Mouse (Mus musculus): ENCODE results near the gene Paxbp1.

GRCm38 (mm10) chr16:91044270-91045182 lies at the start of gene Paxbp1:
- TF ChIP-seq POLR2A (IDR thresholded peaks at IDR 0.05; ENCODE audit: low read depth, low read length) (peak; percentile 95), CTCF (IDR thresholded peaks at IDR 0.05; ENCODE audit: borderline replicate concordance, insufficient read depth, low read length) (peak; percentile 88)

Data from embryonic fibroblast, embryonic 13.5 days (primary cell).